Mouse (Mus musculus) heart, embryonic 10.5 days (tissue): ENCODE results near the gene Kazald1. TPM values are rescaled to one million over a fixed set of nuclear protein-coding genes. Genes with fewer than 3 reads are reported as not detected.

ENCODE experiments used
- DNase-seq: peaks from one replicate; pipeline ENCODE4 v3.0.0-alpha.2; 2017; ENCODE audit warnings: low spot score
- H3K27ac ChIP-seq: fragments of 300-500 bp; sonication (generic); 2 replicates; pipeline ENCODE4 v1.5.1; 2016; ENCODE audit warnings: mild to moderate bottlenecking
- H3K27me3 ChIP-seq: fragments of 300-500 bp; sonication (generic); 2 replicates; pipeline ENCODE4 v1.6.1; 2016; ENCODE audit warnings: mild to moderate bottlenecking; ENCODE audit not compliant: poor library complexity, insufficient read depth, severe bottlenecking
- H3K36me3 ChIP-seq: fragments of 300-500 bp; sonication (generic); 2 replicates; pipeline ENCODE4 v1.6.1; 2016; ENCODE audit warnings: mild to moderate bottlenecking, moderate library complexity
- H3K4me1 ChIP-seq: fragments of 300-500 bp; sonication (generic); 2 replicates; pipeline ENCODE4 v1.6.1; 2016; ENCODE audit warnings: mild to moderate bottlenecking
- H3K4me3 ChIP-seq: fragments of 300-500 bp; sonication (generic); 2 replicates; pipeline ENCODE4 v1.5.1; 2016; ENCODE audit warnings: mild to moderate bottlenecking, moderate library complexity
- H3K9me3 ChIP-seq: fragments of 300-500 bp; sonication (generic); 2 replicates; pipeline ENCODE4 v1.6.1; 2016; ENCODE audit warnings: mild to moderate bottlenecking, moderate library complexity
- WGBS: fragments of 180-500 bp; shearing (Covaris S2); methylation state at CpG from one replicate; pipeline ENCODE4 v1.1.7; 2016; 5-methylcytosine and 5-hydroxymethylcytosine counted together
- polyA plus RNA-seq: library from polyadenylated mRNA; unstranded; fragments of >200 nt; fragmentation: Nextera tagmentation; extraction: Ambion mirVana; gene quantifications from 2 replicates; pipeline ENCODE4 v1.2.1, GENCODE M21; 2016

Gene Kazald1
- polyA plus RNA-seq = 3.3 and 6.3 TPM in 2 replicates

DNA sequence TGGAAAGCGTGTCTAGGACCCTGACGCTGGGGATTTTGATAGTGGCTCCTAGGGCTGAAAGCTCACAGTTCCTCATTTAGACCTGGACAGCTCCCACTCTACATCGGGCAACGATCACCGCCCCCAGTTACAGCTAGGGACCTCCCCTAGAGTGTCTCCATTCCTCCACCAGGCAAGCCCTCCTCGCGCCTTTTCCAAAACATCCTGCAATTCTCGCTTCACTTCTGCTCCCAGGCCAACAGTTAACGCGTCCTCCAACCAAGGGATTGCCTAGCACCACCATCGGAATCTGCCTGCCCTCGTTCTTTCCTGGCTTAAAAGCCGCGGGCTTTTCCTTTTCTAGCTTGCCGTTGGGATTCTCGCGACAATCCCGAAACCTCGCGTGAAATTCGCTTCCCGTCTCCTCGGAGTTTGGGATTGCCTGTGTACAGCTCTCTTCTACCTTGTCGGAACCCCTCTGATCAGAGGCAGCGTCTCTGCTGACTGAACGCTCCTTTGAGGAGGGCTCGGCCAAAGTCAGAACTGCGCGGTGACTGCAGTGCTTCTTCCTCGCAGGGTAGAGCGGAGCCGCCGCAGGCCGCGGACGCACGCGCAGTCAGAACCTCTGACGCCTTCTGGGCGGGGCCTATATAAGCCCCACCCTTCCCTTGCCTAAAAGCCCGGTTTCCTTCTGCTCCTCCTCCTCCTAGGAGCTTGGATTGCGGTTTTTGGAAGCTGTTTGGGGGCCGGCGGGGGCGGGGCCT is at the start of gene Kazald1:
Gene Kazald1 (plus strand): TSS at position 662 of the 743 bp plus-strand sequence.
- Histone ChIP-seq H3K4me1 (peaks cover 35% of the 10 kb centered on the region), H3K9me3 (no peaks in the 10 kb centered on the region), H3K27me3 (peaks cover 63% of the 10 kb centered on the region), H3K27ac (peak within 1 kb of the TSS; percentile 95), H3K4me3 (peak within 1 kb of the TSS; percentile 74), H3K36me3 (no peaks in the 10 kb centered on the region)
- DNase-seq = peak; percentile 96
- WGBS = under 1% methylated on average over 45 of the region's 45 CpGs

- peaks cover 39% of the 10 kb centered on the region for H3K4me1 ChIP-seq
- no peak overlapping the region for H3K27ac ChIP-seq
- H3K9me3 ChIP-seq = no peaks in the 10 kb centered on the region
- no peak for DNase-seq
- WGBS = 92% methylated on average over 37 of the region's 37 CpGs
- no peak overlapping the region for H3K4me3 ChIP-seq
- H3K27me3 ChIP-seq = no peaks in the 10 kb centered on the region
- H3K36me3 ChIP-seq = peaks cover 73% of the 10 kb centered on the region
These were observed 49.0 kb upstream of the Kazald1 start for GRCm38 (mm10) chr19:45025937-45026568.

DNA sequence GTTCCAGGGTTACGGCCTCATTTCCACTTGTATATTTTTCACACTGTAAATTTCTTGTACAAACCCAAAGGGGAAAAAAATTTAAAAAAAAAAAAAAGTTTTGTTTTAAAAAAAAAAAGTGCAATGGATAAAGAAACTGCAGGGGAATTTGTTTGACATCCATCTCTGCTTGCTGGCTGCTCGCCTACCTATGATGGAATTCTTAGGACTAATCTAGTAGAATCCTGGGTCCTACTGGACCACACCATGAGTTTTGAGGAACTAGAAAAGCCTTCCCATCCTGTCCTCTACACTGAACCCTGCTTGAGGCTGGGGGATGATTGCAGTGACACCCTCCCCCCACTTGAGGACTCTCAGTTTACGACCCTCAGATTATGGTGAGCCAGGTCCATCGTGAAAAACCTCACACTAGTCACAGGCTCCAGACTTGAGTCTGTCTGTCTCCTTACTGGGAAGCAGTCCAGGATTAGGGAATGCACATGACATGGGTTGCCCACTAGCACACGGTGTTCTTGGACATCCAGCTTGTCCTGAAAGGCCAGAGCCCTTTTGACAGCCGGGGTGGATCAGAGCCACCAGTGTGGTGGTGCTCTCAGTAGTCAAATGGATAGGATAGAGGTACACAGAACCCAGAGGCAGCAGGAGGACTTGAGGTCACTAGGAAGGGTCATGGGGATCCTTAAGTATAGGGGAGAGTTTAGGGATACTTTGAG is 47.9 kb upstream of the Kazald1 start:
- Histone ChIP-seq H3K4me1 (peaks cover 37% of the 10 kb centered on the region), H3K36me3 (peaks cover 63% of the 10 kb centered on the region), H3K9me3 (no peaks in the 10 kb centered on the region), H3K4me3 (no peak overlapping the region), H3K27ac (no peak overlapping the region), H3K27me3 (no peaks in the 10 kb centered on the region)
- WGBS = 78% methylated on average over 6 of the region's 6 CpGs
- no peak for DNase-seq

- H3K4me1 ChIP-seq = peaks cover 44% of the 10 kb centered on the region
- 85% methylated on average over 6 of the region's 6 CpGs for WGBS
- no peaks in the 10 kb centered on the region for H3K27me3 ChIP-seq
- no peak overlapping the region for H3K4me3 ChIP-seq
- H3K27ac ChIP-seq = no peak overlapping the region; the same call in 1 of the 2 replicates
- H3K36me3 ChIP-seq = peaks cover 55% of the 10 kb centered on the region
- DNase-seq = no peak
- no peaks in the 10 kb centered on the region for H3K9me3 ChIP-seq
These were observed 47.2 kb upstream of the Kazald1 start for GRCm38 (mm10) chr19:45027848-45028247.

DNA sequence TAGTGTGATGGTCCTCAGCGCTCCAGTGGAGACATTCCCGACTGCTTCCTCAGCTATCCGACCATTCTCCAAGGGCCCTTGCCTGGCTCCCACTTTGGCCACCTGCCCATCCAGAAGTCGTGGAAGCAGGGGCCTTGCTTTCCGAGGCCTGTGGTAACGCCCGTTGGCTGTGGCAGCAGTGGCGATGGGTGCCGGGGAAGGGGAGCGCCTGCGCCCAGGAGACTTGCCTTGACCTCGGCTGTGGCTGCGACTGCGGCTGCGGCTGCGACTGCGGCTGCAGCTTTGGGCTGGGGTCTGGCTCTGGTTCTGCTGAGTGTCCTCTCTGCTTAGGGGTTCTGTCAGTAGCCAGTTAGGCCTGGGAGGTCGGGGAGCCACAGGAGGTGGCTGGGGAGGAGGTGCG is 46.3 kb upstream of the Kazald1 start:
- H3K36me3 ChIP-seq = peaks cover 47% of the 10 kb centered on the region
- no peaks in the 10 kb centered on the region for H3K27me3 ChIP-seq
- peaks cover 42% of the 10 kb centered on the region for H3K4me1 ChIP-seq
- no peak for DNase-seq
- no peaks in the 10 kb centered on the region for H3K9me3 ChIP-seq
- 54% methylated on average over 19 of the region's 19 CpGs for WGBS
- H3K4me3 ChIP-seq = no peak overlapping the region
- H3K27ac ChIP-seq = no peak overlapping the region

- DNase-seq = no peak
- H3K9me3 ChIP-seq = no peaks in the 10 kb centered on the region
- H3K27me3 ChIP-seq = 0 out of 2 replicates have a peak, but pooled peaks cover under 1% of the 10 kb centered on the region
- no peak overlapping the region for H3K4me3 ChIP-seq
- 45% methylated on average over 9 of the region's 9 CpGs for WGBS
- peaks cover 39% of the 10 kb centered on the region for H3K36me3 ChIP-seq
- H3K27ac ChIP-seq = no peak overlapping the region
- peaks cover 37% of the 10 kb centered on the region for H3K4me1 ChIP-seq
These were observed 45.5 kb upstream of the Kazald1 start for GRCm38 (mm10) chr19:45029571-45029970.

DNA sequence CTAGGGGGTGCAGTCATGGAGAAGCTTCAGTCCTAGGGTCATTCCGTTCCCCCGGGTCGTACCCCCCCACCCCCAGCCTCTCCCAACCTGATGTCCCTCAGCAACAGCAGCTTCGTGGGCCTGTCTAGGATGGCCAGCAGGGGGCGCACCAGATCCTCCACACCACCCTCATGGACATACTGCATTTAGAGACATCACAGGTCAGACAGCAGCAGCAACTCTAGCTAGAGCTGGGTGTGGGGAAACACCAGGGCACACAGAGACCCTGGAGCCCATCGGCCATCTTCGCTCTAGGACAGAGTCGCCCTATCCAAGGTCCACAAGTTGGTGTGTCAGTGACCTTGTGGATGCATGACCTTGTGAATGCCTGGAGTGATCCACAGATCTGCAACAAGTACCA is 44.9 kb upstream of the Kazald1 start:
- peaks cover 6% of the 10 kb centered on the region; the same call in 1 of the 2 replicates for H3K27me3 ChIP-seq
- H3K4me1 ChIP-seq = peaks cover 37% of the 10 kb centered on the region
- H3K9me3 ChIP-seq = no peaks in the 10 kb centered on the region
- H3K27ac ChIP-seq = peak overlapping the region; percentile 60
- H3K4me3 ChIP-seq = peak overlapping the region; percentile 43; the same call in 1 of the 2 replicates
- peak; percentile 89 for DNase-seq
- 27% methylated on average over 8 of the region's 8 CpGs for WGBS
- H3K36me3 ChIP-seq = peaks cover 34% of the 10 kb centered on the region

DNA sequence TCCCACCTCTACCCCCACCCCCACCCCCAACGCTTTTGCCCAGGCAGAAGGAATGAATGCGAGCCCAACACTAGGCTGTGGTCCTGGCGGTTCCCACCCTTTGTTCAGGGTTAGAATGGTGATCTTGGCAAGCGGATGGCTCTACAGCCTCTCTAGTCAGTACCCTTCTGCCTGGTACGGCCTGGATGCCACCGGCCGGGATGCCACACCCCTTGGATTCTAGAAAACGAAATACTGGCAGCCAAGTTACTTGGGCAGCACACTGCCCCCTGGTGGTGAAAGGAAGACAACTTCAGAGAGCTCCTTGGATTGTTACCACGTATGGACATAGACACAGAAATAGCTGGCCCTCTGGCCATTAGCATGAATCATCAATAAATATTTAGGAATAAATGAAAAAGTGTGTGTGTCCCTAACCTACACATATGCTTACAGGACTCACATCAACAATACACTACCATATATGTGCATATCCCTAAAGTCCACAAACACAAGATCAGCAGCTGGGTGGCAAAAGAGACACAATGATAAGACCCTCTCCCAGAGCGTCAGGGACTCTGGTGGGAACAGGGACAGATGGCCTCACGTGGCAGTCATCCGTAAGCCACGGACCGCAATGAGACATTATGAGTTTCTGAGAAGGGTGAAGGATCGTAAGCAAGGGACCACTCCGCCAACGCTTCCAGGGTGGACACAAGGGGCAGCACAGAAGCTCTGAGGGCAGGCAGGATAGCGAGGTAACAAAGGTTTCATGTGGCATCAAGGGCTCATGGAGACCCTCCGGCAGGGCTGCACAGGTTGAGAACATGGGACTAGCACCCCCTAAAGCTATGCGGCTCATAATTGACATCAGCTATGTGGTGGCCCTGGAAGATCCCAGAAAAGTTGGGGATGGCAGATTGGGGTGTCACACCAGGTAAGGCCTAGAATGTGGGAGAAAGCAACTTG is 44.0 kb upstream of the Kazald1 start:
- no peaks in the 10 kb centered on the region for H3K9me3 ChIP-seq
- peaks cover 39% of the 10 kb centered on the region for H3K4me1 ChIP-seq
- peak overlapping the region; percentile 43 for H3K4me3 ChIP-seq
- peaks cover 25% of the 10 kb centered on the region for H3K36me3 ChIP-seq
- WGBS = 39% methylated on average over 20 of the region's 20 CpGs
- H3K27me3 ChIP-seq = peaks cover 13% of the 10 kb centered on the region
- no peak for DNase-seq
- H3K27ac ChIP-seq = peak overlapping the region; percentile 60; the same call in 1 of the 2 replicates

DNA sequence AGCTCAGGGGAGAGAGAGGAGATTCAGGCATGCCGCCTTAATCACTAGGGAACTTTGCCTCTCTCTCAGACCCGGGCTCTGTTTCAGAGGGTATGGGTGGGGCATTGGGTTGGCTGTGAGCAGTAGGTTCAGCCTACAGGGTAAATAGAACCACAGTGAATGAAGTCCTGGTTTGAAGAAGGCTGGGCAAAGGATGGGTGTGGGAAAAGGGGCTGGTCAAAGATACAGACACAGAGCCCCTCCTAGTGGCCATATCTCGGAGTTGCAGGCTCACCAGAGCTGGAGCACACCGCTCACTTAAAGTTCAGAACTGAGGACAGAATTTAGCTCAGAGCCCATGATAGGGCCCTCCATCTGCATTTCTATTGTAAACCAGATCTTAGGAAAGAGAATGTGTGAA is 43.3 kb upstream of the Kazald1 start:
- WGBS = 29% methylated on average over 4 of the region's 4 CpGs
- Histone ChIP-seq H3K4me3 (no peak overlapping the region), H3K4me1 (peaks cover 41% of the 10 kb centered on the region)

GRCm38 (mm10) chr19:45032570-45033332 is 42.3 kb upstream of the Kazald1 start:
- H3K4me1 ChIP-seq = peaks cover 46% of the 10 kb centered on the region
- WGBS = 48% methylated on average over 17 of the region's 17 CpGs
- H3K9me3 ChIP-seq = no peaks in the 10 kb centered on the region
- peaks cover 7% of the 10 kb centered on the region for H3K36me3 ChIP-seq
- peaks cover 28% of the 10 kb centered on the region for H3K27me3 ChIP-seq
- DNase-seq = no peak
- no peak overlapping the region for H3K4me3 ChIP-seq
- 0 out of 2 replicates have a peak overlapping the region, but pooled peaks have one; percentile 2 for H3K27ac ChIP-seq

More for the DNA sequence above, 43.3 kb upstream of the Kazald1 start:
- no peaks in the 10 kb centered on the region for H3K9me3 ChIP-seq
- H3K27ac ChIP-seq = no peak overlapping the region
- peaks cover 19% of the 10 kb centered on the region for H3K27me3 ChIP-seq
- DNase-seq = peak; percentile 89
- peaks cover 17% of the 10 kb centered on the region for H3K36me3 ChIP-seq

DNA sequence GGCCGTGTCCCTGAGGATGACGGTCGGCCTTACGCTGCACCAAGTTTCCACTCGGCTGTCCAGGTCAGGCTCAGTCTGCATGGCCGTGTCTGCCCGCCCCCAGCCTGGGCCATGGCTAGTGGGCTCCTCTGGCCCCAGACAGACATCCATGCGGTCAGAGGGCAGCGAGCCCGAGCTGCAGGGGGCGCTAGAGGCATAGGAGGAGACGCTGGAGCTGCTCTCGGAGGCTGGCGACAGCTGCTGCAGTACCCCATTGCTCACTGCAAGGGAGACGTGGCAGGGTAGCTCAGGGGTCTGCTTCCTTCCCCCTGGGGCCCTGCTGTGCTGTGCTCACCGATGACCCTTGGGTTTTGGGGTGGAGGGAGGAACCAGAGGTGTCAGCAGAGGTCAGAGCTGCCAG is 38.2 kb upstream of the Kazald1 start:
- Histone ChIP-seq H3K4me1 (peaks cover 21% of the 10 kb centered on the region), H3K4me3 (no peak overlapping the region), H3K27ac (0 out of 2 replicates have a peak overlapping the region, but pooled peaks have one; percentile 8), H3K36me3 (no peaks in the 10 kb centered on the region), H3K27me3 (peaks cover 63% of the 10 kb centered on the region), H3K9me3 (no peaks in the 10 kb centered on the region)
- DNase-seq = no peak
- WGBS = 29% methylated on average over 16 of the region's 16 CpGs
